Mouse (Mus musculus) ES-Bruce4 (cell line): ENCODE results near the gene Rab21. TPM values are rescaled to one million over a fixed set of nuclear protein-coding genes. Genes with fewer than 3 reads are reported as not detected.

Experiments
- H3K27ac ChIP-seq: 2 replicates; pipeline ENCODE4 v1.5.1; 2012; ENCODE audit warnings: low read length, inconsistent platforms; ENCODE audit not compliant: insufficient read depth
- H3K27me3 ChIP-seq: 2 replicates; pipeline ENCODE4 v1.6.1; 2012; ENCODE audit warnings: mild to moderate bottlenecking, low read length, inconsistent platforms; ENCODE audit not compliant: control insufficient read depth, poor library complexity, insufficient read depth, severe bottlenecking
- H3K36me3 ChIP-seq: 2 replicates; pipeline ENCODE4 v1.6.1; 2012; ENCODE audit warnings: inconsistent platforms, mild to moderate bottlenecking, low read length, moderate library complexity; ENCODE audit not compliant: control insufficient read depth, poor library complexity, insufficient read depth, severe bottlenecking
- H3K4me1 ChIP-seq: one replicate; pipeline ENCODE4 v1.8.1; 2011; ENCODE audit warnings: low read length; ENCODE audit not compliant: control insufficient read depth, insufficient read depth
- H3K4me3 ChIP-seq: 2 replicates; pipeline ENCODE4 v1.5.1; 2011; ENCODE audit warnings: low read depth, mild to moderate bottlenecking, low read length
- H3K9ac ChIP-seq: 2 replicates; pipeline ENCODE4 v1.6.1; 2012; ENCODE audit warnings: low read depth, mild to moderate bottlenecking, inconsistent platforms; ENCODE audit not compliant: poor library complexity, severe bottlenecking
- H3K9me3 ChIP-seq: replicated peaks from 2 replicates; pipeline ENCODE4 v1.6.1; 2012; ENCODE audit warnings: mild to moderate bottlenecking, low read length, inconsistent platforms; ENCODE audit not compliant: control insufficient read depth, poor library complexity, insufficient read depth, severe bottlenecking
- CTCF ChIP-seq: IDR thresholded peaks from one replicate; pipeline ENCODE4 v1.8.1; 2011; ENCODE audit warnings: low read depth, low read length
- EP300 ChIP-seq: IDR thresholded peaks from 2 replicates; pipeline ENCODE4 v1.6.1; 2011; ENCODE audit warnings: low read depth, low read length; ENCODE audit not compliant: insufficient read depth
- POLR2A ChIP-seq: IDR thresholded peaks from one replicate; pipeline ENCODE4 v1.8.1; 2011; ENCODE audit warnings: low read length; ENCODE audit not compliant: insufficient read depth
- polyA plus RNA-seq: library from polyadenylated mRNA; stranded (reverse); fragments of >200 nt; gene quantifications from 2 replicates; pipeline ENCODE4 v1.2.4, GENCODE M21; 2011; ENCODE audit warnings: low read depth; ENCODE audit not compliant: missing spikeins, insufficient read depth, insufficient read length

Rab21 gene
- polyA plus RNA-seq, 1 experiment: 37.2 TPM

DNA sequence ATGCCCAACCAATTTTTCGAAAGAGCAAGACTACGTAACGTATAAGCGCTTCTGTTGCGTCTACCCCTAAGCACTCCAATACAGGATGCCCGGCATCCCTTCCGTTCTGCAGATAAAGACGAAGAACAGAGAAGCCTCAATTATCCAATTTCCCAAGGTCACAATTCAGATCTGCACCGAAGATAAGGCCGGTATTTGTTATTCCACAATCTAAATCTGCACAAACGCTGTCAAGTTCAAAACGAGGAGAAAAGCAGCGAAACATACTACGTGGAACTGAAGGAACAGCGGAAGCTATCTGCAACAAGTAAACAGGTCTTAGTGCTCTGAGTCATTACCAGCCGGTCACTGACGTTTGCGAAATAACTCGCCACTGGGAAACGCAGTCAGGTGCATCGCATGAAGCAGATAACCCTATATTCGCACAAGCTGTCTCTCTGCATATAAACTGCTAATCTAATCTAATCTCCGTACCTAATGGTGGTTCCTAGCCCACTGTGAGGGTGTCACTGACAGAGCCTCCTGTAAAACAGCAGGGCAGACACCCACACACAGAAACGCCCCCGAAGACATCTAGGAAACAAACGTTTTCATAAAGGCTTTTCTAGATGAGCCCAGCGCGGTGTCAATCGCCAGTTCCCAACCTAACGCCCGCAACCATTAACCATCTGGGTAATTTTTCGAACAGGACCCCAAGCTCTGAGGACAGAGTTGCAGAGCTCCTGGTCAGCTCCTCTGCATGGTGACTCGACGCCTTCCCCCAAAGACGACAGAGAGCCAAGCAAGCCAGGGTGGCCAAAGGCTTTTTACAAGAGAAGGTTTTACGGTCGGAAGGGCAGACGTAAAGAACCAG is 64.9 kb downstream of the Rab21 start:
- Histone ChIP-seq H3K4me3 (peak overlapping the region; percentile 94), H3K36me3 (no peaks in the 10 kb centered on the region), H3K9me3 (no peaks in the 10 kb centered on the region), H3K27ac (no peak overlapping the region), H3K9ac (peak overlapping the region; percentile 92), H3K27me3 (no peaks in the 10 kb centered on the region), H3K4me1 (peaks cover 1% of the 10 kb centered on the region)
- TF ChIP-seq CTCF: no peak

- Histone ChIP-seq H3K27ac (no peak overlapping the region), H3K4me3 (no peak overlapping the region), H3K27me3 (no peaks in the 10 kb centered on the region), H3K36me3 (no peaks in the 10 kb centered on the region), H3K9me3 (no peaks in the 10 kb centered on the region), H3K9ac (no peak overlapping the region), H3K4me1 (peaks cover 1% of the 10 kb centered on the region)
- TF ChIP-seq POLR2A: no peak
Measured at GRCm38 (mm10) chr10:115248041-115248440, 67.4 kb downstream of the Rab21 start.

GRCm38 (mm10) chr10:115245488-115245887 is 69.9 kb downstream of the Rab21 start:
- Histone ChIP-seq H3K9ac (no peak overlapping the region), H3K27ac (no peak overlapping the region), H3K27me3 (no peaks in the 10 kb centered on the region), H3K4me1 (peaks cover 3% of the 10 kb centered on the region), H3K4me3 (no peak overlapping the region), H3K9me3 (no peaks in the 10 kb centered on the region), H3K36me3 (peaks cover 4% of the 10 kb centered on the region)
- no peak for TF ChIP-seq CTCF
- no peak for TF ChIP-seq POLR2A
- no peak for TF ChIP-seq EP300

DNA sequence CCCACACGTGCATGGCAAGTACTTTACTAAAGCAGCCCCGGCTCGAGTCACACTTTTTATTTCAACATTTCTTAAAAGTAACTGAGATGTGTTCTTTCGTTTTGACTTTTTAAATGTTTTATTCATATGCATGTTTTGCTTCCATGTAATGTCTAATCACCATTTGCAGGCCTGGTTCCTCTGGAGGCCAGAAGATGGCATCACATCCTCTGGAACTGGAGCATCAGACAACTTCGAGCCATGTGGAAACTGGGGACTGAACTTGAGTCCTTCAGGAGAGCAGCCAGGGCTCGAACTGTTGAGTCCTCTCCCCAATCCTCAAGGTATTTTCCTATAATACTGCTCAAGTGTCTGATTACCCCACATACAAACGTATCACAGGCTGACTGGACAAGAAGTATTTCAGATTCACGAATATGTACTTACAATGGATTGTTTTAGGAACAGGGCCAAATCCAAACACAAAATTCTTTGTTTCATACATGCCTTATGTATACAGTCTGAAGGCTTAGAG is 74.3 kb downstream of the Rab21 start:
- TF ChIP-seq POLR2A (no peak), EP300 (no peak), CTCF (peak; percentile 28)
- Histone ChIP-seq H3K36me3 (peaks cover 23% of the 10 kb centered on the region), H3K27ac (no peak overlapping the region), H3K27me3 (no peaks in the 10 kb centered on the region), H3K4me3 (no peak overlapping the region), H3K4me1 (peaks cover 1% of the 10 kb centered on the region), H3K9ac (no peak overlapping the region), H3K9me3 (no peaks in the 10 kb centered on the region)

DNA sequence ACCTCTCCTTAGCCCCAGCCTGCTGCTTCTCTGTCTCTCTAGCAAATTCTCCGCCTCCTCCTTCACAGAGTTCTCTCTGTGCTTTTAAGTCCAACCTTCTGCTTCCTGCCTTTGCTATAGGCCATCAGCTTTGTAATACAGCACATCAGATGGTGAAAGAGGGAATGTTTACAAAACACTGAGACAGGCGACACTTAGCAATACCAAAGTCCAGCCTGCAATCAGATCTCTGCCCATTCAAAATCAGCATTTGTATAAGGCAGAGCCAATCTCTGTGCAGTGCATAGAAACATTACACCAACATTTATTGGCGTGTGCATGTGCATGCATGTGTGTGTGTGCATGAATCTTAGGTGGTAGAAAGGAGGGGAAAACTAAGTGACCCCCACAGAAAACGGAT is 77.5 kb downstream of the Rab21 start:
- Histone ChIP-seq H3K4me3 (no peak overlapping the region), H3K27me3 (no peaks in the 10 kb centered on the region), H3K4me1 (peaks cover 1% of the 10 kb centered on the region), H3K27ac (peak overlapping the region; percentile 71), H3K9ac (no peak overlapping the region), H3K36me3 (peaks cover 26% of the 10 kb centered on the region), H3K9me3 (no peaks in the 10 kb centered on the region)
- TF ChIP-seq EP300: no peak
- TF ChIP-seq CTCF: no peak
- TF ChIP-seq POLR2A: no peak

Other genes with a start within 250 kb of the Rab21 start
- not detected in 2 replicates for gene Tph2, start 130.6 kb downstream of the Rab21 start, polyA plus RNA-seq
- 183 and 198 TPM in 2 replicates for gene Tbc1d15, start 64.1 kb downstream of the Rab21 start, polyA plus RNA-seq
- gene Tmem19, start 46.9 kb upstream of the Rab21 start, polyA plus RNA-seq: 28.3 and 29.1 TPM in 2 replicates
- gene Thap2, start 68.8 kb upstream of the Rab21 start, polyA plus RNA-seq: 10.1 and 12.9 TPM in 2 replicates
- gene Zfc3h1, start 69.4 kb upstream of the Rab21 start, polyA plus RNA-seq: 100 and 107 TPM in 2 replicates